Mouse (Mus musculus): ENCODE results near the gene Epgn.

DNA sequence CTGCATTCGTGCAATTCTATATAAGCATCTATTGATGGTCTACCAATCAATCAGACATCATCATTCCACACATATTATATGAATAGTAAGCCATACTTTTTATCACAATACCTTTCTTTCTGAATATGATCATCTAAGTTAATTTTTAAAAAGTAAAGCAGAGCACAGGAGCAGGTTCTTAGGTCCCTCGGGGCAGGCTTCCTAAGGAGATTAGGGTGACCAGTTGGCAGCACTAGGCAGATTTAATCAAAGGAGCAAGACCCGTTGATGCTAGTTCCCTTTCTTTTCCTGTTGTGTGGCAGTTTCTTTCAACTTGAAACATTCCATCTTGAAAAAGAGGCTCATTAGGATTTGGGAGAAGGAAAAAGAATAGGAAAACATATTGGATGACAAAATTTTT lies 39.1 kb upstream of the Epgn start:
- no peak for TF ChIP-seq CTCF (IDR thresholded peaks at IDR 0.05)
- TF ChIP-seq EP300 (IDR thresholded peaks at IDR 0.05), result no peak

Data from lung, postnatal 0 days (tissue).